Mouse (Mus musculus): ENCODE data around the gene Slc39a13. TPM values are rescaled to one million over a fixed set of nuclear protein-coding genes. Genes with fewer than 3 reads are reported as not detected.
"Not testable (repeated sequence)": the region's sequence is repeated elsewhere in the genome, so short reads cannot be mapped to it uniquely, and the experiment has no call there.

Gene Slc39a13
- total RNA-seq, 2 experiments from 2014 or later = 10.6 to 21.3 TPM

- ATAC-seq (replicated peaks; ENCODE audit: low FRiP score, low TSS enrichment, poor library complexity, severe bottlenecking) = peak; percentile 44
Measured at GRCm38 (mm10) chr2:91042651-91043398, 27.4 kb downstream of the Slc39a13 start.

GRCm38 (mm10) chr2:91041786-91042185 is 28.4 kb downstream of the Slc39a13 start:
- no peak for ATAC-seq (replicated peaks; ENCODE audit: low FRiP score, low TSS enrichment, poor library complexity, severe bottlenecking)

DNA sequence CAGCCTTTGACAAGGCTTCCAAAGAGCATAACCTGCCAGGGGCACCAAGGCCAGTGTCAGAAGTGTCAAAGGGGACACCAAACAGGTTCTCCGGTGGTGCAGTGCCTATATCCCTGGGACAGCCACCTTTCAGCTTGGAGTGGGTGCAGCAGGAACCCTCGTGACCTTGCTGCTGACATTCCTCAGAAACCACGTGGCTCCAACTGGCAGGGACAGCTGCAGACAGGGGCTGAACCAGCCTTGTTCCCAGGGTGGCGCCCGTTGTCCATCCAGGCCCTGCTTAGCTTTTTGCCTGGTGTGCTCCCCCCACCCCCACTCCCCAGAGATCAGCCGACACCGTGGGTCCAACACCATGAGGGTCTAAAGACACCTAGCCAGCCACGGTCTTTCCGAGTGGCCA is 34.8 kb downstream of the Slc39a13 start, which contains the start of gene Rapsn:
Rapsn (plus strand) TSS at position 236 of the 400 bp plus-strand sequence.
- ATAC-seq (replicated peaks; ENCODE audit: low FRiP score, low TSS enrichment, poor library complexity, severe bottlenecking) = no peak

GRCm38 (mm10) chr2:91033000-91033399 is 37.2 kb downstream of the Slc39a13 start:
- no peak for ATAC-seq (replicated peaks; ENCODE audit: low FRiP score, low TSS enrichment, poor library complexity, severe bottlenecking)

DNA sequence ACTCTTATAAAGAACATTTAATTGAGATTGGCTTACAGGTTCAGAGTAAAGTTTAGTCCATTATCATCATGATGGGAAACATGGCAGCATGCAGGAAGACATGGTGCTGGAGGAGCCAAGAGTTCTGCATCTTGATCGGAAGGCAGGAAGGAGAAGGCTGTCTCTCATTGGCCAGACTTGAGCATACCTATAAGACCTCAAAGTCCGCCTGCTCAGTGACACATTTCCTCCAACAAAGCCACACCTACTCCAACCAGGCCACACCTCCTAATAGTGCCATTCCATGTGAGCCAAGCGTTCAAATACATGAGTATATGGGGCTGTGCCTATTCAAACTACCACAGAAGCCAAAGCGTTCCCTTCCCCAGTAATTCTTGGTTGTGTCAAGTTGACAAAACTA is 39.0 kb downstream of the Slc39a13 start:
- ATAC-seq (replicated peaks; ENCODE audit: low FRiP score, low TSS enrichment, poor library complexity, severe bottlenecking) = no peak

- ATAC-seq (replicated peaks; ENCODE audit: low FRiP score, low TSS enrichment, poor library complexity, severe bottlenecking) = peak; percentile 50
Measured at GRCm38 (mm10) chr2:91027391-91028214, 42.6 kb downstream of the Slc39a13 start.

GRCm38 (mm10) chr2:91026491-91026890 is 43.7 kb downstream of the Slc39a13 start:
- ATAC-seq (replicated peaks; ENCODE audit: low FRiP score, low TSS enrichment, poor library complexity, severe bottlenecking) = peak; percentile 60; the same call in 1 of the 2 replicates

- ATAC-seq (replicated peaks; ENCODE audit: low FRiP score, low TSS enrichment, poor library complexity, severe bottlenecking) = no peak
Measured at GRCm38 (mm10) chr2:91025081-91025516, 45.1 kb downstream of the Slc39a13 start.

DNA sequence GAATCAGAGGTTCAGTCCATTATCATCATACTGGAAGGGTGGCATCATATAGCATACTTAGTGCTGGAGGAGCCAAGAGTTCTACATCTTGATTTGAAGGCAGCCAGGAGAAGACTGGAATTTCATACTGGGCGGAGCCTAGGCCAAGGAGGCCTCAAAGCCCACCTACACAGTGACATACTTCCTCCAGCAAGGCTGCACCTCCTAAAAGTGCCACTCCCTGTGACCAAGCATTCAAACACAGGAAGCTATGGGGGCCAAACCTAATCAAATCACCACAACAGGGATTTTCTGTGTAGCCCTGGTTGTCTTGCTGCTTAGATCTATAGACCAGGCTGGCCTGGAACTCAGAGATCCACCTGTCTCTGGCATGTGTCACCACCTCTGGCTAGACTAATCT is 46.3 kb downstream of the Slc39a13 start:
- ATAC-seq (replicated peaks; ENCODE audit: low FRiP score, low TSS enrichment, poor library complexity, severe bottlenecking) = no peak

- ATAC-seq (replicated peaks; ENCODE audit: low FRiP score, low TSS enrichment, poor library complexity, severe bottlenecking) = no peak
Measured at GRCm38 (mm10) chr2:91023131-91023530, 47.1 kb downstream of the Slc39a13 start.

DNA sequence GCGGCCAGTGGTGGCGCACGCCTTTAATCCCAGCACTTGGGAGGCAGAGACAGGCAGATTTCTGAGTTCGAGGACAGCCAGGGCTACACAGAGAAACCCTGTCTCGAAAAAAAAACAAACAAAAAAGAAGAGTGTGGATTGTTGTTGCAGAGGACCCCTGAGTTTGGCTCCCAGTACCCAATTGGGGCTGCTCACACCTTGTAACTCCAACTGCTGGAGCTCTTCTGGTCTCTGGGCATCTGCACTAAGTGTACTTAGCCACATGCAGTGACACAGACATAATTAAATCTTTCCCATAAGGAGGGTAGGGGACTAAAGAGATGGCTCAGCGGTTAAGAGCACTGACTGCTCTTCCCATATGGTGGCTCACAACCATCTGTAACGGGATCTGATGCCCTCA is 48.0 kb downstream of the Slc39a13 start:
- not testable (repeated sequence) for ATAC-seq (replicated peaks; ENCODE audit: low FRiP score, low TSS enrichment, poor library complexity, severe bottlenecking)

DNA sequence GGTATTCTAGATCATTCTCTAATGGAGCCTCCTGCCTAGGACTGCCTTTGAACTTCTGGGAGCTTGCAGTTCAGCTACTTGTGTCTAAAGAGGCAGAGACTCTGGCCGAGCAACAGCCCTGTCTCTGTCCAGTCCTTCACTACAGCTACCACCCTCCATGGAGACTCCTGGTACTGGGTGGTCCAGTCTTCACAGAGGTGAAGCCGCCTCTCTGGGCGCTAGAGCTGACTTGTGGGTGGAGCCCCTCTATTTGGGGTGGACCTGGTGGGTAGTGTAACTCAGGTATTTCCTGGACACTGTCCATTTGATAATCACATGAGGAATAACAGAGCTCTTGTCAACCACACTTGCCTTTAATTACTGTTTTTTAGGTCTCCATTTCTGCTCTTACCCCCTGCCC is 50.3 kb downstream of the Slc39a13 start:
- no peak for ATAC-seq (replicated peaks; ENCODE audit: low FRiP score, low TSS enrichment, poor library complexity, severe bottlenecking)

DNA sequence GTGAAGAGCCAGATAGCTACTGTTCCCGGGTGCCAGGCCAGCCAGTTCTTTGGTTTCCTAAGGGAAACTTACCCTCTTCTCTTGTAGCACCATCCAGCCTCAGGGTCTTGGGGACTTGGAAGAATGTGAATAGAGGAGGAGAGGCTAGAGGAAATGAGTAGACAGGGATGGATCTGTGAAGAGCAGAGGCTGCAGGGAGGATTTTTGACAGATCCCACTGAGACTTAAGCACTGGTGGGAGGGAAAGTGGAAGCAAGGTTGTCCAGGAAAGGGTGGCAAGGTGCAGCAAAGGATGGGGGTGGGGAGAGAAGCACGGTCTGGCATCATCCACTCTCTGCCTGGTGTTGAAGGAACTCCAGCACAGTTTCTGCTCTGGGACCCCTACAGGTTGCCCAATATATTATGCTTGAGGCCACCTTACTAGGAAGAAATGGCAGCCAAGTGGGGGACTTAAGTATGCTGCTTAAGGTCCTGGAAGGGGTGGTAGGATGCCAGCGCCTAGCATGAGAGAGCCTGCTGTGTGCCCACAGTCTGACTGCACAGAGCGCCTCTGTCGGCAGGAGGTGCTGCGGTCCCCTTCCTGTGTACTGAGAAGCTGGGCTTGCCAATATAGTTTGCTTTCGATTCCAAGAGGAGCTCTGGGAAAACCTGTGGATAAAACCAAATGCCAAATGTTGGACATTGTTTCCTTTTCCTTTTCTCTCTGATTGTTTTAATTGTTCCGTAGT is 52.0 kb downstream of the Slc39a13 start:
- no peak for ATAC-seq (replicated peaks; ENCODE audit: low FRiP score, low TSS enrichment, poor library complexity, severe bottlenecking)

GRCm38 (mm10) chr2:91015386-91015785 is 54.8 kb downstream of the Slc39a13 start:
- no peak for ATAC-seq (replicated peaks; ENCODE audit: low FRiP score, low TSS enrichment, poor library complexity, severe bottlenecking)

DNA sequence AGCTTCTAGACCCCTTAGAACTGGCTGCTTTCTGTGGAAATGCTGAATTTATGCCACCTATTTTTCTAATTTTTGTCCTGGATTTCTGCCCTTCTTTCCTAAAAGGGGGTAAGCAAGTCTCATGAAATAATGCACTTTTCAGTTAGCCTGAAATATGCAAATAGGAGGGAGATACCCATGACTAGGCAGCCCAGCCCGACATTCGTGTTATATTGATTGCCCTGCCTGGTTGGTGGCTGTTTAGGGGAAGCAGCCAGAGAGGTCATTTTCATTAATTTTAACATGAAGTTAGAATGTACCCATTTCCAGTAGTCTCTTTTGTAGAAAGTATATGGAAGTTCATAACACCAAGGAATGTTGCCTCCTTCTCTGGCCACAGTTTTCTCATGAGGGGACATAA is 56.3 kb downstream of the Slc39a13 start:
- ATAC-seq (replicated peaks; ENCODE audit: low FRiP score, low TSS enrichment, poor library complexity, severe bottlenecking) = no peak

Other genes starting within 250 kb of the Slc39a13 start
- 145 and 167 TPM in 2 replicates for gene Mtch2, start 223.3 kb downstream of the Slc39a13 start, total RNA-seq (2014; fragmentation: Nextera tagmentation)
- gene Mtch2, start 223.3 kb downstream of the Slc39a13 start, total RNA-seq (2017) = 159 and 166 TPM in 2 replicates
- gene C1qtnf4, start 184.6 kb downstream of the Slc39a13 start, total RNA-seq (2014; fragmentation: Nextera tagmentation) = not detected in 2 replicates
- not detected in 2 replicates for gene C1qtnf4, start 184.6 kb downstream of the Slc39a13 start, total RNA-seq (2017)
- gene Kbtbd4, start 165.7 kb downstream of the Slc39a13 start, total RNA-seq (2014; fragmentation: Nextera tagmentation) = 14.3 and 18.7 TPM in 2 replicates
- gene Kbtbd4, start 165.7 kb downstream of the Slc39a13 start, total RNA-seq (2017) = 28.6 and 32.0 TPM in 2 replicates
- 200 and 247 TPM in 2 replicates for gene Ndufs3, start 165.6 kb downstream of the Slc39a13 start, total RNA-seq (2014; fragmentation: Nextera tagmentation)
- 96.1 and 109 TPM in 2 replicates for gene Ndufs3, start 165.6 kb downstream of the Slc39a13 start, total RNA-seq (2017)
- gene Celf1, start 130.0 kb downstream of the Slc39a13 start, total RNA-seq (2014; fragmentation: Nextera tagmentation) = 82.1 and 92.9 TPM in 2 replicates
- gene Celf1, start 130.0 kb downstream of the Slc39a13 start, total RNA-seq (2017) = 57.9 and 75.2 TPM in 2 replicates
- gene Rapsn, start 34.8 kb downstream of the Slc39a13 start, total RNA-seq (2014; fragmentation: Nextera tagmentation) = not detected in 2 replicates
- gene Rapsn, start 34.8 kb downstream of the Slc39a13 start, total RNA-seq (2017) = 0.80 TPM in 1 of 2 replicates, not detected in the other
- gene Psmc3, start 16.4 kb downstream of the Slc39a13 start, total RNA-seq (2014; fragmentation: Nextera tagmentation) = 172 and 200 TPM in 2 replicates
- 297 and 355 TPM in 2 replicates for gene Psmc3, start 16.4 kb downstream of the Slc39a13 start, total RNA-seq (2017)
- 5.9 and 10.4 TPM in 2 replicates for gene Spi1, start 12.0 kb upstream of the Slc39a13 start, total RNA-seq (2014; fragmentation: Nextera tagmentation)
- gene Spi1, start 12.0 kb upstream of the Slc39a13 start, total RNA-seq (2017) = 3.7 and 8.8 TPM in 2 replicates
- gene Mybpc3, start 47.7 kb upstream of the Slc39a13 start, total RNA-seq (2014; fragmentation: Nextera tagmentation) = not detected in 2 replicates
- 0.42 TPM in 1 of 2 replicates, not detected in the other for gene Mybpc3, start 47.7 kb upstream of the Slc39a13 start, total RNA-seq (2017)
- gene Madd, start 113.4 kb upstream of the Slc39a13 start, total RNA-seq (2014; fragmentation: Nextera tagmentation) = 35.5 and 48.2 TPM in 2 replicates
- 21.9 and 26.1 TPM in 2 replicates for gene Madd, start 113.4 kb upstream of the Slc39a13 start, total RNA-seq (2017)
- 1.5 TPM in 1 of 2 replicates, not detected in the other for gene Nr1h3, start 132.4 kb upstream of the Slc39a13 start, total RNA-seq (2014; fragmentation: Nextera tagmentation)
- gene Nr1h3, start 132.4 kb upstream of the Slc39a13 start, total RNA-seq (2017) = not detected in 2 replicates
- 10.9 and 11.4 TPM in 2 replicates for gene Acp2, start 132.5 kb upstream of the Slc39a13 start, total RNA-seq (2014; fragmentation: Nextera tagmentation)
- 8.8 and 21.9 TPM in 2 replicates for gene Acp2, start 132.5 kb upstream of the Slc39a13 start, total RNA-seq (2017)
- gene Ddb2, start 166.6 kb upstream of the Slc39a13 start, total RNA-seq (2014; fragmentation: Nextera tagmentation) = 16.9 and 32.3 TPM in 2 replicates
- 7.8 and 10.3 TPM in 2 replicates for gene Ddb2, start 166.6 kb upstream of the Slc39a13 start, total RNA-seq (2017)
- gene Pacsin3, start 185.5 kb upstream of the Slc39a13 start, total RNA-seq (2014; fragmentation: Nextera tagmentation) = 0.25 TPM in 1 of 2 replicates, not detected in the other
- gene Pacsin3, start 185.5 kb upstream of the Slc39a13 start, total RNA-seq (2017) = not detected in 2 replicates
- gene Arfgap2, start 194.6 kb upstream of the Slc39a13 start, total RNA-seq (2014; fragmentation: Nextera tagmentation) = 49.6 and 63.7 TPM in 2 replicates
- 30.9 and 37.1 TPM in 2 replicates for gene Arfgap2, start 194.6 kb upstream of the Slc39a13 start, total RNA-seq (2017)